Mouse (Mus musculus) effector memory CD4-positive, alpha-beta T cell, adult 5 months (primary cell): ENCODE results near the gene Prl. TPM values are rescaled to one million over a fixed set of nuclear protein-coding genes. Genes with fewer than 3 reads are reported as not detected.

Source experiments
- polyA plus RNA-seq: library from polyadenylated mRNA; unstranded; fragments of 100-300 nt; shearing (Covaris generic); gene quantifications from one replicate; pipeline ENCODE4 v1.2.1, GENCODE M21; 2017

The Prl gene
- not detected for polyA plus RNA-seq

GRCm38 (mm10) chr13:27057270-27057669, at the start of gene Prl:
Prl (plus strand) TSS chr13:27057570.

GRCm38 (mm10) chr13:27093890-27094289, 36.5 kb downstream of the Prl start, which contains the start of gene Prl3d1:
Prl3d1 (plus strand) TSS chr13:27094190.

Other genes with a start within 250 kb of the Prl start
- gene Prl3d1, start 36.6 kb downstream of the Prl start, polyA plus RNA-seq: not detected
- gene Prl3d2, start 64.1 kb downstream of the Prl start, polyA plus RNA-seq: not detected
- gene Prl3d3, start 99.2 kb downstream of the Prl start, polyA plus RNA-seq: not detected
- not detected for gene Prl3c1, start 139.1 kb downstream of the Prl start, polyA plus RNA-seq
- not detected for gene Prl3b1, start 184.3 kb downstream of the Prl start, polyA plus RNA-seq
- not detected for gene Prl3a1, start 201.9 kb downstream of the Prl start, polyA plus RNA-seq